Mouse (Mus musculus): ENCODE results near the gene Slc16a8. TPM values are rescaled to one million over a fixed set of nuclear protein-coding genes. Genes with fewer than 3 reads are reported as not detected.
A peak's percentile ranks its signal among the peaks of the same experiment; 100 is the strongest.
"Not testable (repeated sequence)": the region's sequence is repeated elsewhere in the genome, so short reads cannot be mapped to it uniquely, and the experiment has no call there.

Slc16a8 gene
- total RNA-seq, 2 experiments from 2014 or later, result 0.13 to 0.53 TPM

DNA sequence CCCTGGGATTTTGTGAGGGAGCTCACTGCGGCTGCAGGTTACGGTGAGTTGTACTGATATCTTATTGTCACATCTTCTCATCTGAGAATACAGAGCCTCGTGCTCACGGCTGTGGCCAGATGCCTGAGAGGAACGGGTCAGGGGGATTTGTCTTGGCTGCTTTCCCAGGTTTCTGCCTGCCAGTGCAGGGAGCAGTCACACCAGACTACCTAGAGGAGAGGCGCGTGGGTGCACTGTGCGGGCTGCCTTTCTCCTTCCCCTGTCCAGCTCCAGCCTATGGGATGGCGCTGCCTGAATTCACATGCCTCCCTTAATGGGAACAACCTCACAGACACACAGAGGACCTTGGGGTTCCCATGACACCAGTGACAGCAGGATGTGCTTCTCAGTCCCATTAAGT, 19.3 kb downstream of the Slc16a8 start:
- no peak for DNase-seq
- TF ChIP-seq CTCF (IDR thresholded peaks at IDR 0.05), result no peak
- Histone ChIP-seq H3K4me3 (no peak overlapping the region), H3K27ac (no peak overlapping the region)
- intact Hi-C loops (cut with DNase I), result no loop called here

DNA sequence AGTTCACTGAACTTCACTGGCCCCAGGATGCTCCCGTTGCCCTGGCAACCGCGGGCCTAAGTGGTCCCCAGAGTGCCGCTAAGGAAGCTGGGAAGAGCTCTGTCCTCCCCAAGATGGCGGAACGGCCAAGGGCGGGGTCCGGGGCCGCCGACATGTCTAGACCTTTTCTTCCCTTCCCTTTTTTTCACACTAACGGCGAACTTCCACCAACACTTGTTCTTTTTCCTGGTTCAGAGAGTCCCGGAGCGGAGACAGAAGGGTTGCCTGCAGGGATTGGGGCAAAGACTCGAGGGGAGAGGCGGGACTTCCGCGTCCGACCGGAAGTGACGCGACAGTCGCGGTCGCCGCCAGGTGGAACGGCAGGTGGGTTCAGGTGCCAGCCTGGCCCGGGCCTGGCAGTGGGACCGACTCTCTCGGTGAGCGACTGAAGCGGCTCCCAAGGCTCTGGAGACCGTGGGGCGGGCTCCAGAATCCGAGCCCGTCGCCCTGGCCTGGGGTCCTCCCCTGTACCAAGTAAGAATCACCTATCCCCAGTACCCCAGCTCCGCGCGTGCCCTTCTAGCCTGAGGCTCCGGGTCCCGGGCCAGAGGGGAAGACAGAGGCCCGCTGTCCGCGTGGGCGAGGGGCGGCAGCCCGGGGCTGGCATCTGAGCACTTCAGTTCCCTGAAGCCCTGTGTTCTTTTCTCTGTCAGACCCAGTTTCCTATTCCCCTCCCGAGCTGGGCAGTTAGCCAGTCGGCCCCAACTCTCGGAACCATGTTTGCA, 25.3 kb downstream of the Slc16a8 start, which contains the start of the genes Pick1 and Gm49486:
Gene Pick1 (plus strand): TSS at position 116 of the 764 bp plus-strand sequence.
Gene Gm49486 (plus strand): TSS at position 334 of the 764 bp plus-strand sequence.
- intact Hi-C loops (cut with DNase I), result no loop called here
- Histone ChIP-seq H3K27ac (peak within 1 kb of the TSS; percentile 98), H3K4me3 (peak within 1 kb of the TSS; percentile 83)
- TF ChIP-seq CTCF (IDR thresholded peaks at IDR 0.05), result no peak
- peak; percentile 93 for DNase-seq

GRCm38 (mm10) chr15:79225780-79226179, 28.8 kb downstream of the Slc16a8 start:
- H3K4me3 ChIP-seq; DNase-seq; H3K27ac ChIP-seq; intact Hi-C loops (cut with DNase I): not testable (repeated sequence)
- TF ChIP-seq CTCF (IDR thresholded peaks at IDR 0.05), result peak; percentile 15; the same call in 1 of the 2 replicates

GRCm38 (mm10) chr15:79224685-79225084, 29.9 kb downstream of the Slc16a8 start:
- peak; percentile 86 for DNase-seq
- H3K27ac ChIP-seq, result peak overlapping the region; percentile 84
- intact Hi-C loops (cut with DNase I), result no loop called here
- H3K4me3 ChIP-seq, result peak overlapping the region; percentile 65
- peak; percentile 94 for TF ChIP-seq CTCF (IDR thresholded peaks at IDR 0.05)

DNA sequence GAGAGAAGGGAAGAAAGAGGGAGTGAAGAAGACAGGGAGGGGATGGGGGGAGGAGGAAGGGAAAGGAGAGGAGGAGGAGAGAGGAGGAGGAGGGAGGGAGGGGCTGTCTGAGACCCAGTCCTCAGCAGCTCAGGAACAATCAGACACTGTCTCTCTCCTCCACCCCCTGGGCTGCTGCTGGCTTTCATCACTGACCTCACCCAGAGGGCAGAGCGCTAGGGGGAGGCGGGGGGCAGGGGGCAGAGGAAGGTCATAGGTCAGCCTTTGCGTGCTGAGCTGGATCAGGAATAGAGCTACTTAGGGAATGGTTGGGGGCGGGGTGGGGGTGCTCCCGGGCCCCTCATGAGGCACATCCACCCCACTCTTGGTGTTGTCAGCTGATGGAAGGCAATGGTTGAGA, 30.9 kb downstream of the Slc16a8 start:
- no peak for DNase-seq
- intact Hi-C loops (cut with DNase I), result no loop called here
- TF ChIP-seq CTCF (IDR thresholded peaks at IDR 0.05), result no peak

DNA sequence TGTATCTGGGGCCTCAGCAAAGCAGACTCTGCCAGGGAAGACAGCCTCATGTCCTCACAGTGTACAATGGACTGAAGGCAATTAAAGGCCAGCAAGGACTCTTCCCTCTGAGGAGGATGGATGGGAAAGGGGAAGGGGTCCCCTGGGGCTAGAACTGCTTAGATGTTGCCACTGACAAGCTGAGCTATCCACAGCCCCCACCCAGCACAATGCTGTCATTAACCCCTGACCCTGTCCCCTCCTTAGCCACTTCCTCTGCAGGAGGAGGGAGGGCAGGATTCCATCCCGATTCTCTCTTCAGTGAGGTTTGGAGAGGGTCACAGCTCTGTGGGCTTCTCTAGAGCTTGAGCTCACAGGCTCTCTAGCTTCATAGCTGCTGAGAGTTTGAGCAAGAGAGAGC, 35.0 kb downstream of the Slc16a8 start:
- TF ChIP-seq CTCF (IDR thresholded peaks at IDR 0.05), result no peak
- no peak overlapping the region for H3K4me3 ChIP-seq
- no peak for DNase-seq
- intact Hi-C loops (cut with DNase I), result no loop called here
- H3K27ac ChIP-seq, result peak overlapping the region; percentile 31; the same call in 1 of the 2 replicates

More for the DNA sequence above, 30.9 kb downstream of the Slc16a8 start:
- Histone ChIP-seq H3K27ac (peak overlapping the region; percentile 84), H3K4me3 (peak overlapping the region; percentile 65)

GRCm38 (mm10) chr15:79216191-79216590, 38.4 kb downstream of the Slc16a8 start:
- intact Hi-C loops (cut with DNase I), result no loop called here
- Histone ChIP-seq H3K27ac (no peak overlapping the region), H3K4me3 (no peak overlapping the region)
- TF ChIP-seq CTCF (IDR thresholded peaks at IDR 0.05), result no peak
- DNase-seq, result no peak

GRCm38 (mm10) chr15:79213591-79213990, 41.0 kb downstream of the Slc16a8 start:
- Histone ChIP-seq H3K4me3 (no peak overlapping the region), H3K27ac (peak overlapping the region; percentile 35)
- intact Hi-C loops (cut with DNase I), result no loop called here
- no peak for TF ChIP-seq CTCF (IDR thresholded peaks at IDR 0.05)
- DNase-seq, result no peak

- peak overlapping the region; percentile 58 for H3K27ac ChIP-seq
These were observed 41.7 kb downstream of the Slc16a8 start for GRCm38 (mm10) chr15:79212750-79213446.

GRCm38 (mm10) chr15:79210357-79210756, 44.2 kb downstream of the Slc16a8 start:
- TF ChIP-seq CTCF (IDR thresholded peaks at IDR 0.05), result no peak
- H3K4me3 ChIP-seq, result no peak overlapping the region
- DNase-seq, result peak; percentile 40
- peak overlapping the region; percentile 63 for H3K27ac ChIP-seq
- intact Hi-C loops (cut with DNase I), result no loop called here

More at GRCm38 (mm10) chr15:79212750-79213446, 41.7 kb downstream of the Slc16a8 start:
- intact Hi-C loops (cut with DNase I), result no loop called here
- DNase-seq, result no peak
- H3K4me3 ChIP-seq, result no peak overlapping the region
- no peak for TF ChIP-seq CTCF (IDR thresholded peaks at IDR 0.05)

- peak; percentile 71 for DNase-seq
- H3K4me3 ChIP-seq, result peak overlapping the region; percentile 24
- peak overlapping the region; percentile 74 for H3K27ac ChIP-seq
- intact Hi-C loops (cut with DNase I), result no loop called here
- no peak for TF ChIP-seq CTCF (IDR thresholded peaks at IDR 0.05)
These were observed 45.7 kb downstream of the Slc16a8 start for GRCm38 (mm10) chr15:79208758-79209439.

DNA sequence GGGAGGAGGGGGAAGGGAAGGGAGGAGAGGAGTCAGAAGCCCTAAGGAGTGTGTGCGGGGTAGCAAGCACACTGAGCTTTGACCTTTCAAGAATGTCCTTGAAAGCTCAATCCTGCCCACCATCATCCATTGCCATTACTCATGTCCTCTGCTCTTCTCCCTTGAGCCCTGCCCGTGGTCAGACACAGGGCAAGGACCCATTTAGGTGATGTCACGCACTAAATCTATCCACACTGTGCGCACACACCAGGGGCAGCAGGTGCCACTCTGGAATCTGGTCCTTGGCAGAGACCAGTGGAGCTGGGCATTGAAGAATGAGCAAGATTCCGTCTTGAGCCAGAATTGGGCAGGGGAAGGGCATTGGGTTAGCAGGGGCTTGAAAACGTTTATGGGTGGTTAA, 46.4 kb downstream of the Slc16a8 start:
- intact Hi-C loops (cut with DNase I), result no loop called here
- no peak for TF ChIP-seq CTCF (IDR thresholded peaks at IDR 0.05)
- peak; percentile 78 for DNase-seq
- Histone ChIP-seq H3K27ac (peak overlapping the region; percentile 74), H3K4me3 (no peak overlapping the region)
